Mouse (Mus musculus) heart, adult 18-20 months (tissue): ENCODE measurements around the gene Qtrt1. TPM values are rescaled to one million over a fixed set of nuclear protein-coding genes. Genes with fewer than 3 reads are reported as not detected.
"Not testable (repeated sequence)": the region's sequence is repeated elsewhere in the genome, so short reads cannot be mapped to it uniquely, and the experiment has no call there.

Experiments used
- DNase-seq, 2 experiments: peaks; one replicate each; pipeline ENCODE4 v3.0.0; 2021 to 2022; ENCODE audit warnings: mixed read lengths in 1 of 2
- total RNA-seq, 2 experiments: library from RNA; stranded (reverse); gene quantifications; 2 replicates each; pipeline ENCODE4 v1.2.3; 2021

The Qtrt1 gene
- total RNA-seq, 2 experiments from 2014 or later, result 7.7 to 11.3 TPM

GRCm38 (mm10) chr9:21451391-21451790 is 39.8 kb downstream of the Qtrt1 start:
- peak; percentile 35 to 39 for DNase-seq

- DNase-seq, result peak; percentile 60
These were observed 40.2 kb downstream of the Qtrt1 start for GRCm38 (mm10) chr9:21451870-21452269.

DNA sequence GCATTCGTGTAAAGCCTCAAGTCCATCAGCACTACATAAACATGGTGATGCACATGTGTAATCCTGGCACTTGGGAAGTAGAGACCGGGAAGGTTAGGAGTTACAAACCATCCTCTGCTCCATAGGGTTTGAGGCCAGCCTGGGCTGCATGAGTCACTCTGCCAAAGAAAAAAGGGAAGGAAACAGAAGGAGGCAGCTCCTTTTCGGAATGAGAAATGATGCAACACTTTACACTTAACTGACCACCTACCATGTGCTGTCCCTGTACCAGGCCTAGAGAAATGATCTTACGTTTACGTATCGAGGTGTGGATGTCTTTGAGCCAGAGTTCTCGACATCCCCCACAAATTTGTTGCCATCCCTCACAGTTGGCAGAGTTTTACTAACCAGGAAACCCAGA is 41.4 kb downstream of the Qtrt1 start:
- DNase-seq, result peak; percentile 37 to 42

DNA sequence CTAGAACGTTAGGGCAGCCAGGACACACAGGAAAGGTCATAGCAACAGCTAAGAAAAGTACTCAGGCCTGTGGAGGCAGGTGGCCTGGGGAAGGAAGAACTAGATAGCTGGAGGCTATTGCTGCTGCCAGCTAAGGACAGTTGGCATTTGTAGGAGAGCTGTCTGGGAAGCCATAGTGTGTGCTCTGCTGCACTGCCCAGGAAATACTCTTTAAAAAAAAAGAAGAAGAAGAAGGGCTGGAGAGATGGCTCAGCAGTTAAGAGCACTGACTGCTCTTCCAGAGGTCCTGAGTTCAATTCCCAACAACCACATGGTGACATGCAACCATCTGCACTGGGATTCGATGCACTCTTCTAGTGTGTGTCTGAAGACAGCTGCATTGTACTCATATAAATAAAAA is 41.8 kb downstream of the Qtrt1 start:
- no peak for DNase-seq

DNA sequence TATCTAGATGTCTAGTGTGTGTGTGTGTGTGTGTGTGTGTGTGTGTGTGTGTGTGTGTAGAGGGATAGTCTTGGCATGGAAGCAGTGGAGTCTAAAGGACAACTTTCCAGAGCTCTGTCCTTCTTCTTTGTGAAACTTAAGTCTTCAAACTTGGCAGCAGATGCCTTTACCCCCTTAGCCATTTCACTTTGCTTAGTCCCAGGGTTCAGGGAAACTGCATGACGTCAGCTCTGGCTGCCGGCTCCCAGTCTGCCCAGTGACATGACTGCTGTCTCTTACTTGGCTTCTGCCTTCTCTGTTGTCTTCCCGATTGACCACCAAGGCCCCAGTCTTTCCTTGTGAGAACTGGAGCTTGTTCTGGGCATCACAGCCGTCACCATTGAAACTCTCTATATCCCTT is 42.9 kb downstream of the Qtrt1 start:
- DNase-seq, result no peak

- no peak for DNase-seq
These were observed 43.6 kb downstream of the Qtrt1 start for GRCm38 (mm10) chr9:21455103-21455770.

- no peak for DNase-seq
These were observed 44.8 kb downstream of the Qtrt1 start for GRCm38 (mm10) chr9:21456246-21456929.

- DNase-seq, result no peak
These were observed 45.4 kb downstream of the Qtrt1 start for GRCm38 (mm10) chr9:21456930-21457634.

GRCm38 (mm10) chr9:21458821-21459220 is 47.2 kb downstream of the Qtrt1 start:
- DNase-seq, result no peak

GRCm38 (mm10) chr9:21460400-21460940 is 48.8 kb downstream of the Qtrt1 start:
- DNase-seq, result no peak

- DNase-seq, result peak; percentile 79 to 92
These were observed 51.5 kb downstream of the Qtrt1 start for GRCm38 (mm10) chr9:21463138-21463590.

- DNase-seq, result no peak
These were observed 52.3 kb downstream of the Qtrt1 start for GRCm38 (mm10) chr9:21463766-21464564.

DNA sequence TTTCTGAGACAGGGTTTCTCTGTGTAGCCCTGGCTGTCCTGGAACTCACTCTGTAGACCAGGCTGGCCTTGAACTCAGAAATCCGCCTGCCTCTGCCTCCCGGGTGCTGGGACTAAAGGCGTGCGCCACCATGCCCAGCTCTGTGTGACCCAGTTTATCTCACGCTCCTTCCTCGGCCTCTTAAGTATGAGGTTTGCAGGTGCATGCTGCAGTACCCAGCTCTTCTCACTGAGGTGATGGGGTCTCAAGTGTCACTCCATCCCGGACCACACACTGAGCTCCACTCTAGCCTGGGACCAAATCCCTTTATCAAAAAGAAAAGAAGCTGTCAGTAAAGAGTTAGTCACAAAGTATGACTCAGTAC is 52.9 kb downstream of the Qtrt1 start:
- DNase-seq, result not testable (repeated sequence)

GRCm38 (mm10) chr9:21469032-21470024 is 57.7 kb downstream of the Qtrt1 start:
- peak; percentile 52 to 80 for DNase-seq

Other genes starting within 250 kb of the Qtrt1 start
- gene Pde4a, start 246.1 kb upstream of the Qtrt1 start, total RNA-seq, result 10 to 100 TPM; 52.5 to 59.1 TPM
- 10 to 100 TPM; 43.1 to 44.5 TPM for gene Keap1, start 172.5 kb upstream of the Qtrt1 start, total RNA-seq
- gene S1pr5, start 163.4 kb upstream of the Qtrt1 start, total RNA-seq, result 1 to 10 TPM in 1 of 2 experiments, under 1 TPM in 1; 0.89 to 1.5 TPM
- gene Atg4d, start 146.5 kb upstream of the Qtrt1 start, total RNA-seq, result 100 to 1,000 TPM in 1 of 2 experiments, 10 to 100 TPM in 1; 82.0 to 101 TPM
- 10 to 100 TPM; 10.6 to 17.2 TPM for gene Kri1, start 123.9 kb upstream of the Qtrt1 start, total RNA-seq
- 10 to 100 TPM; 14.3 to 15.9 TPM for gene Cdkn2d, start 120.4 kb upstream of the Qtrt1 start, total RNA-seq
- not detected for gene Ap1m2, start 99.5 kb upstream of the Qtrt1 start, total RNA-seq
- gene Slc44a2, start 91.1 kb upstream of the Qtrt1 start, total RNA-seq, result 10 to 100 TPM; 74.0 to 81.4 TPM
- 10 to 100 TPM; 25.2 to 28.5 TPM for gene Ilf3, start 44.0 kb upstream of the Qtrt1 start, total RNA-seq
- 10 to 100 TPM; 58.1 to 65.1 TPM for gene Dnm2, start 13.1 kb downstream of the Qtrt1 start, total RNA-seq
- 10 to 100 TPM; 45.3 to 50.9 TPM for gene Tmed1, start 98.4 kb downstream of the Qtrt1 start, total RNA-seq
- 1 to 10 TPM; 1.2 to 2.9 TPM for gene AB124611, start 114.3 kb downstream of the Qtrt1 start, total RNA-seq
- 10 to 100 TPM; 57.7 to 61.2 TPM for gene Carm1, start 135.1 kb downstream of the Qtrt1 start, total RNA-seq
- gene Timm29, start 180.9 kb downstream of the Qtrt1 start, total RNA-seq, result 10 to 100 TPM; 62.0 to 62.2 TPM
- 1 to 10 TPM; 4.8 to 7.6 TPM for gene Yipf2, start 181.0 kb downstream of the Qtrt1 start, total RNA-seq
- 10 to 100 TPM; 45.7 to 50.8 TPM for gene Smarca4, start 204.3 kb downstream of the Qtrt1 start, total RNA-seq